Mouse (Mus musculus) liver, adult 2 months (tissue): ENCODE measurements around the gene Snx4. TPM values are rescaled to one million over a fixed set of nuclear protein-coding genes. Genes with fewer than 3 reads are reported as not detected.
A peak's percentile ranks its signal among the peaks of the same experiment; 100 is the strongest.

Experiments
- DNase-seq: peaks from one replicate; pipeline ENCODE4 v3.0.0-alpha.2; 2011; ENCODE audit warnings: low read depth, low spot score; ENCODE audit errors: extremely low read depth
- H3K27ac ChIP-seq: fragments of 200-500 bp; replicated peaks from 2 replicates; pipeline ENCODE4 v1.5.1; 2012; ENCODE audit warnings: low read depth, mild to moderate bottlenecking, control low read depth, inconsistent platforms, low read length; ENCODE audit not compliant: insufficient read depth
- H3K27me3 ChIP-seq: fragments of 200-500 bp; 2 replicates; pipeline ENCODE4 v1.6.1; 2012; ENCODE audit warnings: mild to moderate bottlenecking, moderate library complexity, low read length, inconsistent platforms; ENCODE audit not compliant: control insufficient read depth, insufficient read depth
- H3K36me3 ChIP-seq: fragments of 200-500 bp; 2 replicates; pipeline ENCODE4 v1.6.1; 2012; ENCODE audit warnings: low read length, inconsistent platforms; ENCODE audit not compliant: control insufficient read depth, insufficient read depth
- H3K4me1 ChIP-seq: fragments of 200-500 bp; 2 replicates; pipeline ENCODE4 v1.6.1; 2011; ENCODE audit warnings: low read length; ENCODE audit not compliant: control insufficient read depth, insufficient read depth
- H3K4me3 ChIP-seq: fragments of 200-500 bp; 2 replicates; pipeline ENCODE4 v1.5.1; 2011; ENCODE audit warnings: low read depth, mild to moderate bottlenecking, control low read depth, low read length, moderate library complexity; ENCODE audit not compliant: insufficient read depth
- H3K79me2 ChIP-seq: fragments of 200-500 bp; 2 replicates; pipeline ENCODE4 v1.6.1; 2012; ENCODE audit warnings: inconsistent platforms, mild to moderate bottlenecking, low read length, moderate library complexity; ENCODE audit not compliant: control insufficient read depth, insufficient read depth
- H3K9ac ChIP-seq: fragments of 200-500 bp; 2 replicates; pipeline ENCODE4 v1.6.1; 2012; ENCODE audit warnings: low read depth, mild to moderate bottlenecking, control low read depth, inconsistent platforms, low read length
- CTCF ChIP-seq: fragments of 200-500 bp; IDR thresholded peaks from 2 replicates; pipeline ENCODE4 v1.5.1; 2011; ENCODE audit warnings: low read depth, low read length, control low read depth
- POLR2A ChIP-seq: fragments of 200-500 bp; IDR thresholded peaks from 2 replicates; pipeline ENCODE4 v1.6.1; 2011; ENCODE audit warnings: low read length, control low read depth; ENCODE audit not compliant: insufficient read depth; ENCODE audit errors: extremely low read depth
- WGBS: fragments of 180-500 bp; shearing (Covaris S2); methylation state at CpG from one replicate; pipeline ENCODE4 v1.1.7; 2018; 5-methylcytosine and 5-hydroxymethylcytosine counted together
- polyA plus RNA-seq: library from polyadenylated mRNA; depleted of rRNA; stranded (reverse); fragments of >200 nt; gene quantifications from 2 replicates; pipeline ENCODE4 v1.2.3, GENCODE M21; 2012
- total RNA-seq: library from RNA; depleted of rRNA; stranded (reverse); fragments of >200 nt; gene quantifications from 2 replicates; pipeline ENCODE4 v1.2.3, GENCODE M21; 2014

Gene Snx4
- total and polyA plus RNA-seq, 2 experiments, result 6.0 to 28.9 TPM

DNA sequence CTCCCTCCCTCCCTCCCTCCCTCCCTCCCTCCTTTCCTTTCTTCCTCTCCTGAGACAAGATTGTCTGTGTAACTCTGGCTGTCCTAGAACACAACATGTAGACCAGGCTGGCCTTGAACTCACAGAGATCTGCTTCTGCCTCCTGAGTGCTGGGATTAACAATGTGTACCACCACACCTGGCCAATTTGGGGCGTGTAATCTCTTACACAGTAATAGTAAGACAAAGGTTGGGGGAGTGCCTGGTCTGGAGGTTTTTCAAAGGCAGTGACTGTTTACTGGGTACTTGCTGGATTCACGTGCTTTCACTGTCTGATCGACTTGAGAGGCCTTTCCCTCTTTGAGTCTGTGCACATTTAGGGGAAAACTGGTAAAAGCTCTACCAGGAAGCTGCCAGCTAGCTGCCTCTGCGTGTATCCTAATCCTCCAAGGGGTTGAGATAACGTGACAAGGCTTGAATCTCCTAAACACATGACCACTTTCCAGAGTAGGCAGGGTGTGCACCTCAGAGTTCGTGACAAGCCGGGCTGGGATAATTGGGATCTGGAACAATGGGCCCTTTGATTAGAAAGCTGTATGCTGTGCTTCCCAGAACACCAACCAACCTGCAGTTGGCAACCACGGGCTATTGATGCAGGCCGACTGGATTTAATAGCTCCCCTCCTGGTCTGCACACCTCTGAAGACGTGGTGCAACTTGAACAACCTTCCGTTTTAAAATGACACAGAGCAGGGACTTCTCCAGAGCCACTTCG is 74.6 kb downstream of the Snx4 start:
- no peak overlapping the region for H3K27ac ChIP-seq
- H3K27me3 ChIP-seq, result no peaks in the 10 kb centered on the region
- 77% methylated on average over 12 of the region's 12 CpGs for WGBS

DNA sequence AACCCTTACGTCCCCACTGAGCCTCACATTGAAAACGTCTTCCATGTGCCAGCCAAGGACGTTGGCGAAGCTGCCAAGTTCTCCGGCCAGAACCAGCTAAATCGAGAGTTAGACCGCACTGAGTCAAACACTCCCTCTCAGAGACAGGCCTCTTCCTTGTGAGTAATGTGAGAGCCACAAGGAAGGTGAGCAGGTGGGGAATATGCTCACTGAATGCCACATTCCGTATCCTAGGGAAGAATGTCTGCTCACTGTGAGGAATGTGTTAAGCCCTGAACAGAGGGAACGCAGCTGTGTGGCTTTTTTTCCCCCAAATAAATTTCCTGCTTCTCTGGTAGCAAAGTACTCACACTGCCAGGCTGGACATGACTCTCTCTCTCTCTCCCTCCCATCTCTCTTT is 75.3 kb downstream of the Snx4 start:
- no peak overlapping the region for H3K4me3 ChIP-seq
- no peak overlapping the region for H3K27ac ChIP-seq
- 87% methylated on average over 9 of the region's 9 CpGs for WGBS

More for the DNA sequence above, 74.6 kb downstream of the Snx4 start:
- H3K4me3 ChIP-seq, result no peak overlapping the region
- H3K9ac ChIP-seq, result no peak overlapping the region
- no peak for TF ChIP-seq CTCF
- no peak for TF ChIP-seq POLR2A
- DNase-seq, result no peak
- H3K4me1 ChIP-seq, result no peaks in the 10 kb centered on the region
- H3K79me2 ChIP-seq, result no peaks in the 10 kb centered on the region
- H3K36me3 ChIP-seq, result no peaks in the 10 kb centered on the region

GRCm38 (mm10) chr16:33327101-33327500 is 75.9 kb downstream of the Snx4 start:
- TF ChIP-seq CTCF, result no peak
- no peak for TF ChIP-seq POLR2A

More for the DNA sequence above, 75.3 kb downstream of the Snx4 start:
- no peak overlapping the region for H3K9ac ChIP-seq
- no peak for DNase-seq
- H3K27me3 ChIP-seq, result no peaks in the 10 kb centered on the region
- no peaks in the 10 kb centered on the region for H3K36me3 ChIP-seq
- no peaks in the 10 kb centered on the region for H3K4me1 ChIP-seq
- H3K79me2 ChIP-seq, result no peaks in the 10 kb centered on the region
- TF ChIP-seq POLR2A (no peak), CTCF (no peak)

GRCm38 (mm10) chr16:33333015-33333414 is 81.8 kb downstream of the Snx4 start:
- Histone ChIP-seq H3K79me2 (no peaks in the 10 kb centered on the region), H3K36me3 (no peaks in the 10 kb centered on the region), H3K4me1 (peaks cover 4% of the 10 kb centered on the region; the same call in 1 of the 2 replicates), H3K4me3 (no peak overlapping the region), H3K9ac (no peak overlapping the region), H3K27ac (no peak overlapping the region), H3K27me3 (no peaks in the 10 kb centered on the region)
- WGBS, result 92% methylated on average over 14 of the region's 14 CpGs
- DNase-seq, result no peak
- no peak for TF ChIP-seq CTCF
- TF ChIP-seq POLR2A, result no peak

More at GRCm38 (mm10) chr16:33327101-33327500, 75.9 kb downstream of the Snx4 start:
- 88% methylated on average over 9 of the region's 9 CpGs for WGBS
- Histone ChIP-seq H3K27me3 (no peaks in the 10 kb centered on the region), H3K79me2 (no peaks in the 10 kb centered on the region), H3K27ac (no peak overlapping the region), H3K4me3 (no peak overlapping the region), H3K9ac (no peak overlapping the region), H3K36me3 (no peaks in the 10 kb centered on the region), H3K4me1 (no peaks in the 10 kb centered on the region)
- no peak for DNase-seq

- peak; percentile 97 for DNase-seq
- 2% methylated on average over 8 of the region's 8 CpGs for WGBS
Observed at GRCm38 (mm10) chr16:33337177-33337576, 85.9 kb downstream of the Snx4 start.

DNA sequence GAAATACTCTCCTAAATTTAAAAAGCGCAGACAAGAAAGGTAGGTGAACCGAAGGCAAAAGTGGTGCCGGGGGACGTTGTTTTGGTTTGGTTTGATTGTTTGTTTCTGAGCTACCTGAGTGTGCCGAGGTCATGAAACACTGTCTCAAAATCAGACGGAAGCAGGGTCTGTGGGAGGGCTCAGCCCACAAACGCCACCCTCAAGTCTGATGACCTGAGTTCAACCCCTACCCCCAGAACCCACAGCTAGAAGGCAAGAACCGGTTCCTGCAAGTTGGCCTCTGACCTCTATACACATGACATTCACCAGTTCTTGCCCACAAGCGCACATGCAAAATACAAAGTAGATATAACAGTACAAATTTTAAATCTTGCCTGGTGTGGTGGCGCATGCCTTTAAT is 86.4 kb downstream of the Snx4 start:
- TF ChIP-seq POLR2A (no peak), CTCF (no peak)
- Histone ChIP-seq H3K27me3 (no peaks in the 10 kb centered on the region), H3K36me3 (no peaks in the 10 kb centered on the region), H3K4me1 (peaks cover 14% of the 10 kb centered on the region), H3K27ac (peak overlapping the region; percentile 95), H3K9ac (peak overlapping the region; percentile 61), H3K4me3 (peak overlapping the region; percentile 31), H3K79me2 (no peaks in the 10 kb centered on the region)
- 37% methylated on average over 10 of the region's 10 CpGs for WGBS
- DNase-seq, result peak; percentile 60

More at GRCm38 (mm10) chr16:33337177-33337576, 85.9 kb downstream of the Snx4 start:
- Histone ChIP-seq H3K27me3 (no peaks in the 10 kb centered on the region), H3K4me1 (peaks cover 14% of the 10 kb centered on the region), H3K27ac (peak overlapping the region; percentile 52), H3K36me3 (no peaks in the 10 kb centered on the region), H3K79me2 (no peaks in the 10 kb centered on the region), H3K9ac (no peak overlapping the region; the same call in 1 of the 2 replicates), H3K4me3 (no peak overlapping the region)
- TF ChIP-seq POLR2A (no peak), CTCF (peak; percentile 85)
